Mouse (Mus musculus): ENCODE measurements around the gene Galnt6. TPM values are rescaled to one million over a fixed set of nuclear protein-coding genes. Genes with fewer than 3 reads are reported as not detected.

Galnt6 gene
- polyA plus RNA-seq, 1 experiment from 2014 or later = 1.1 TPM

DNA sequence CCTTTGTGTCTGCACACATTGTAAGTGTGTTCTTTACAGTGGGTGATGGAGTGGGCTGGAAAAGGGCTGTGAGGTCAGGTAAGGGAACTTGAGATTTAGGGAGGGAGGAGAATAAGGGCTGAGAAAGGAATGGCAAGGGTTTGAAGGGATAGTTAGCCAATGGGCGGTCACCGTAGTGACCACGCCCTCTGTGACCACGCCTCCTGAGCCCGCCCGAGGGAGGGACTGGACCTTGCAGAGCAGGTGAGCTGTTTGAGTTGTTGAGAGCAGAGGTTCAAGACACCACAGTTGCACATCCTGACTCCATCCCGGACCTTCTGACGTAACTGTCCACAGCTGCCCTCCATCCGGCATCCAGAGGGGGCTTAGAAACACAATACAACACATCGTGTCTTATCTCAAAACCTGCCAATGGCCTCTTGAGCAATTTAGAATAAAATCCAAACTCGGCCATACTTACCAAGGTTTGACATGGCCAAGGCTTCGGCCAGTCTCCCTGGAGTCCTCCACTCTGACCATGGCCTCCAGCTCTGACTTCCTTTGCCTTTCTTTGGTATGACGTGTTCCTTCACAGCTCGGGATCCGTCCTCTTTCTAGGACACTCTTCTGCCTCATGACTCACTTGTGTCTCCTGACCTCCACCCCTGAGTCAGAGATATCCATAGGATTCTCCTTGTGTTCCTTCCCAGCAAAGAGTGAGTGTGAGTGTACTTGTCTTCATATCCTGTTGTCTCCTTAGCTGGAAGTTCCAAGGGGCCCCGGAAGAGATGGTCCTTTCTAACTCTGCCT lies 35.2 kb upstream of the Galnt6 start:
- H3K36me3 ChIP-seq = no peaks in the 10 kb centered on the region; the same call in 1 of the 2 replicates
- H3K4me1 ChIP-seq = peaks cover 20% of the 10 kb centered on the region
- H3K27ac ChIP-seq = no peak overlapping the region
- no peak for ATAC-seq (ENCODE audit: low FRiP score, low read depth)
- H3K9ac ChIP-seq = no peak overlapping the region
- H3K4me2 ChIP-seq (replicated peaks) = no peak overlapping the region
- no peak overlapping the region for H3K4me3 ChIP-seq
- no peaks in the 10 kb centered on the region for H3K9me3 ChIP-seq
- peaks cover 9% of the 10 kb centered on the region for H3K27me3 ChIP-seq
- WGBS = 83% methylated on average over 16 of the region's 16 CpGs

- peak overlapping the region; percentile 67 for H3K4me3 ChIP-seq
- no peaks in the 10 kb centered on the region for H3K36me3 ChIP-seq
- no peak overlapping the region for H3K27ac ChIP-seq
- H3K4me2 ChIP-seq (replicated peaks) = peak overlapping the region; percentile 92
- peaks cover 20% of the 10 kb centered on the region for H3K4me1 ChIP-seq
- ATAC-seq (ENCODE audit: low FRiP score, low read depth) = no peak
- peaks cover 9% of the 10 kb centered on the region for H3K27me3 ChIP-seq
- H3K9me3 ChIP-seq = no peaks in the 10 kb centered on the region
- WGBS = 24% methylated on average over 8 of the region's 8 CpGs
- no peak overlapping the region for H3K9ac ChIP-seq
Measured at GRCm38 (mm10) chr15:100762649-100763048, 33.5 kb upstream of the Galnt6 start.

DNA sequence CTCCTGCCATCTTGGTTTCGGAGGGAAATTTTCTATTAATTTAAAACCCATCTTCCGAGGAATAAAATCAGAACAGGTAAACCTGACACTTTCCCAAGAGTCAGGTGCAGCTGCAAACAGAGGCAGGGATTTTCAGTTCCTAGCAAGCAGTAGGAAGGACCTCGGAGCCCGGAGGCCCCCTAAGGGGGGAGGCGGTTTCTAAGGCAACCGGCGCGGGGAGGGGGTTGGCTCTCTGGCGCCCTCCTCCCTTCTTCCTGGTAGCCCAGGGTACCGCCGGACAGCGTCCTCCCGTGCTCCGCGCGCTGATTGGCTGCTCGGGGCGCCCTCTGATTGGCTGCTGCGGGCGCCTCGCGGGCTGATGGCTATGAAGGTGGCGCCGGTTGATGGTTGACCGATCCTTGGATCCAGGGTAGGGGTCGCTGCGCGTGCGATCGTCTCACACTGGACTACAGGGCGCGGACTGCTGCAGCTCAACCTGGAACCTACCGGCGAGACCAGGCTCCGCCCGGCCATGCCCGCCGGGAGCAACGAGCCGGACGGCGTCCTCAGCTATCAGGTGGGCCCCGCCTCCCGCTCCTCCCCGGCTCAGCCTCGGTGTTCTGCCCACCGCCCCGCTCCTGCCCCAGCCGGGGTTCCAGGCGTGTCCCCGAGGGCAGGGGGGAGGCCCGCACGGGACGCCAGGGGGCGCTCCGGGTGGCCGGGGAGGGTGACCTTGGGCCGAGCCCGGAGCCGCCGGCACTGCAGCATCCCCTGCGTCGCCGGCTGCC lies 32.4 kb upstream of the Galnt6 start, which contains the start of gene Slc4a8:
Gene Slc4a8, plus strand, starts transcription at position 329 of the 767 bp plus-strand sequence.
- under 1% methylated on average over 63 of the region's 64 CpGs for WGBS
- no peaks in the 10 kb centered on the region for H3K36me3 ChIP-seq
- H3K27ac ChIP-seq = peak within 1 kb of the TSS; percentile 39; the same call in 1 of the 2 replicates

DNA sequence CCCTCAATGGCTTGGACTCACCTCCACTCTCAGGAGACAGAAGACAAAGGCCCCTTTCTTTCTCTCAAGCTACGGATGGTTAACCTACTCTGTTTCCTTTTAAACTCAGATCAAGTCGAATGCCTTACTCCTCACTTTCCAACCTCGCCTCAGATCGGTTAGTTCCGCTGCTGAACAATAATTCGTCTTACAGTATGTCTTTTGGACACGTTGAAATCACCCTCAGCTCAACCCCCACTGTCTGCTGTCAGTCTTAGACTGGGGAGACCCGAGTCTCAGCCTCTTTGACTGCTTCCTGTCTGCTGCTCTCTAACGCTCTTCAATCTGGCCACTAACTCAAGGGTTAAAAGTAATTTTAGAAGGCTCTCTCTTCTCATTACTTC lies 31.9 kb upstream of the Galnt6 start:
- peaks cover 9% of the 10 kb centered on the region for H3K27me3 ChIP-seq
- 0 out of 2 replicates have a peak overlapping the region, but pooled peaks have one; percentile 15 for H3K27ac ChIP-seq
- H3K36me3 ChIP-seq = no peaks in the 10 kb centered on the region
- peak overlapping the region; percentile 67 for H3K4me3 ChIP-seq
- ATAC-seq (ENCODE audit: low FRiP score, low read depth) = no peak
- H3K4me1 ChIP-seq = peaks cover 20% of the 10 kb centered on the region
- WGBS = 19% methylated on average over 9 of the region's 9 CpGs
- H3K4me2 ChIP-seq (replicated peaks) = peak overlapping the region; percentile 92
- H3K9ac ChIP-seq = peak overlapping the region; percentile 70; the same call in 1 of the 2 replicates
- H3K9me3 ChIP-seq = no peaks in the 10 kb centered on the region

More for the DNA sequence above, 32.4 kb upstream of the Galnt6 start, which contains the start of gene Slc4a8:
- Histone ChIP-seq H3K4me1 (peaks cover 20% of the 10 kb centered on the region), H3K4me2 (replicated peaks) (peak within 1 kb of the TSS; percentile 92), H3K9ac (peak within 1 kb of the TSS; percentile 70), H3K4me3 (peak within 1 kb of the TSS; percentile 67), H3K9me3 (no peaks in the 10 kb centered on the region), H3K27me3 (peaks cover 9% of the 10 kb centered on the region)
- peak; percentile 95 for ATAC-seq (ENCODE audit: low FRiP score, low read depth)

DNA sequence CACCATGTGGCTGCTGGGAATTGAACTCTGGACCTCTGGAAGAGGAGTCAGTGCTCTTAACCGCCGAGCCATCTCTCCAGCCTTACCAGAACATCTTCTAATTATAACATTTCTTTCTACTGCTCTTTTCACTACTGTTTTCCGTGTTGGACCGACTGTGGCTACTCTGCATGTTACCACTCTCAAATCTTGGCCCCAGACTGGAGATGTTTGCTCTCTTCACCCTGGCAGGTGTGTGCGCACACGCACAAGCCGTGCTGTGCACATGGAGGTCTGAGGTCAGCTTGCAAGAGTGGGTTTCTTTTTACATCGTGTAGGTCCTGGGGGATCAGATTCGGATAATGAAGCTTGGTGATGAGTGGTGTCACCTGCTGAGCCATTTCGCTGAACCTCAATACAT lies 30.1 kb upstream of the Galnt6 start:
- H3K4me3 ChIP-seq = no peak overlapping the region
- ATAC-seq (ENCODE audit: low FRiP score, low read depth) = no peak
- H3K27me3 ChIP-seq = peaks cover 9% of the 10 kb centered on the region
- peaks cover 25% of the 10 kb centered on the region for H3K4me1 ChIP-seq
- H3K36me3 ChIP-seq = no peaks in the 10 kb centered on the region
- WGBS = 85% methylated on average over 10 of the region's 10 CpGs
- no peak overlapping the region for H3K4me2 ChIP-seq (replicated peaks)
- H3K9ac ChIP-seq = no peak overlapping the region
- H3K27ac ChIP-seq = no peak overlapping the region
- H3K9me3 ChIP-seq = no peaks in the 10 kb centered on the region

GRCm38 (mm10) chr15:100757527-100757978 lies 28.4 kb upstream of the Galnt6 start:
- Histone ChIP-seq H3K9ac (no peak overlapping the region), H3K27ac (no peak overlapping the region), H3K27me3 (peaks cover under 1% of the 10 kb centered on the region; the same call in 1 of the 2 replicates), H3K4me2 (replicated peaks) (peak overlapping the region; percentile 30), H3K4me1 (peaks cover 20% of the 10 kb centered on the region), H3K9me3 (no peaks in the 10 kb centered on the region), H3K4me3 (no peak overlapping the region), H3K36me3 (no peaks in the 10 kb centered on the region)
- no peak for ATAC-seq (ENCODE audit: low FRiP score, low read depth)
- 3% methylated on average over 7 of the region's 7 CpGs for WGBS

DNA sequence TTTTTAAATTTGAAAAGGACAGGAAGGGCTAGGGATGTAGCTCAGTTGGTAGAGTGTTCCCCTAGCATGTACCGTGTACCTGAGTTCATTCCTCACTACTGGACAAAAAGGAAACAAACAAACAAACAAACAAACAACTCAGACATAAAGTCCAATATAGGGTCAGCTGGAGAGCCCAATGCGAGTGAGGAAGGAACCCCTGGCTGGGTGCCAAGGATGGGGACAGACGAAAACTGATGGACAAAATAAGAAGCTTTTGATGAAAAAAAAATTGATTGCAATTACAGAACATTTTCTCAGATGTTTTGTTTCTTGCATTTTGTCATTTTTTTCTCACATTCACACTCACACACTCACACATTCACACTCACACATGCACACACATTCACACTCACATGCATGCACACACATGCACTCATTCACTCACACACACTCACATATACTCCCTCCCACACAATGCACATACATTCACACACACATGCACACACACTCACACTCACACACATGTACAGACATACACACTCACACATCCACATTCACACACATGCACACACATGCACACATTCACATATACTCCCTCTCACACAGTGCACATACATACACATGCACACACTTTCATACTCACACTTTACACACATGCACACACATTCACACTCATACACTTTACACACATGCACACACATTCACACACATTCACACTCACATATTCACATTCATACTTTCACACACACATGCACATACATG lies 26.9 kb upstream of the Galnt6 start:
- Histone ChIP-seq H3K4me3 (no peak overlapping the region), H3K9ac (no peak overlapping the region), H3K4me1 (peaks cover 11% of the 10 kb centered on the region), H3K9me3 (no peaks in the 10 kb centered on the region), H3K4me2 (replicated peaks) (no peak overlapping the region), H3K27ac (no peak overlapping the region), H3K36me3 (no peaks in the 10 kb centered on the region), H3K27me3 (no peaks in the 10 kb centered on the region; the same call in 1 of the 2 replicates)
- ATAC-seq (ENCODE audit: low FRiP score, low read depth) = no peak
- 75% methylated on average over 3 of the region's 3 CpGs for WGBS

DNA sequence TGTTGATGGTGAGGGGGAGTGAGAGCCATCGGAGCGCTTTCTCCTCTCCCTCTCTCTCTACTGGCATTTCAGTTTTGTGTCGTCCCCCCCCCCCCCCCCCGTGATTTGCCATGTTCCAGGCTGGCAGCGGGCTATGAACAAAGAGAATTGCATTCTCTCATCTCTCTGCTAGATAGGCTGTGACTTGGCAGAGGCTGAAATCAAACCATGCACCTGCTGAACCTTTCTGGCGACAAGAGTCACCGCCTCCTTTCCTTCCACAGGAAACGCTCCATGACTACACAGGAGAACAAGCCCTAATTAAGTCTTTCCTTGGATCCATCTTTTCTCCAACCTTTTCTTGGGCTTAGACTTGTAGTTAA lies 26.3 kb upstream of the Galnt6 start:
- peaks cover 6% of the 10 kb centered on the region for H3K4me1 ChIP-seq
- ATAC-seq (ENCODE audit: low FRiP score, low read depth) = no peak
- H3K9me3 ChIP-seq = no peaks in the 10 kb centered on the region
- no peaks in the 10 kb centered on the region; the same call in 1 of the 2 replicates for H3K27me3 ChIP-seq
- H3K4me2 ChIP-seq (replicated peaks) = 0 out of 2 replicates have a peak overlapping the region, but pooled peaks have one; percentile 22
- no peak overlapping the region for H3K9ac ChIP-seq
- H3K4me3 ChIP-seq = no peak overlapping the region
- no peak overlapping the region for H3K27ac ChIP-seq
- 47% methylated on average over 6 of the region's 8 CpGs for WGBS
- H3K36me3 ChIP-seq = no peaks in the 10 kb centered on the region

DNA sequence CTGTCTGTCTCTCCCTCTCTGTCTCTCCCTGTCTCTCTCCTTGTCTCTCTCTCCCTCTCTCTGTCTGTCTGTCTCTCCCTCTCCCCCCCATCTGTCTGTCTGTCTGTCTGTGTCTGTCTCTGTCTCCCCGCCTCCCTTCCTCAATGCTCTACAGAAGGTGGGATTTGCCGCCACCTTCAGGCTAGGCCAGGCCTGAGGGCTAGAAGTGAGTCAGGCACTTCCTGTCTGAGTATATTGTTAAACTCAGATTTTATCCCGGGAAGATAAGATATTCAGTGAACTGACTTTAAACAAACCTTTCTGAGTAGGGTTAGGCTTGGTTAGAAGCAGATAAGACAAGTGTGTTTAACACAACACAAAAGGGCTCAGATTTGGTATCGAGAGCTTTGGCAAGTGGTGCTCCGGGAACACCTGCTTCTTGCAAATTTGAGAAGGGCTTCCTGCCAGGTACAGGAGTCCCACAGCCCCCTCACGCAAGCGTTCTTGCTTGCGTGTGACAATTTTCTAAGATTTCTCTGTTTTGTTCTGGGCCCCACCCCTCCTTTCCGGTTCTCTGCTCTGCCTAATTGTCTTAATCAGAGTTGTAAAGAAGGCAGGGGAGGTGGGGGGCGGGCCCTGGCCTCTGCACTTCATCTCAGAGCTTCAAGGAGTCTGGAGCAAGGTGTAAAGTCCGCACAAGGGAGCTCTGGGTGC lies 25.8 kb upstream of the Galnt6 start:
- H3K4me1 ChIP-seq = peaks cover 5% of the 10 kb centered on the region
- H3K27ac ChIP-seq = no peak overlapping the region
- H3K27me3 ChIP-seq = no peaks in the 10 kb centered on the region; the same call in 1 of the 2 replicates
- WGBS = 9% methylated on average over 11 of the region's 11 CpGs
- H3K36me3 ChIP-seq = no peaks in the 10 kb centered on the region
- H3K9me3 ChIP-seq = no peaks in the 10 kb centered on the region
- no peak overlapping the region for H3K9ac ChIP-seq
- H3K4me2 ChIP-seq (replicated peaks) = 0 out of 2 replicates have a peak overlapping the region, but pooled peaks have one; percentile 22
- no peak for ATAC-seq (ENCODE audit: low FRiP score, low read depth)
- no peak overlapping the region for H3K4me3 ChIP-seq

- H3K4me2 ChIP-seq (replicated peaks) = no peak overlapping the region
- peaks cover 5% of the 10 kb centered on the region for H3K4me1 ChIP-seq
- no peaks in the 10 kb centered on the region for H3K36me3 ChIP-seq
- H3K9me3 ChIP-seq = no peaks in the 10 kb centered on the region
- 42% methylated on average over 7 of the region's 7 CpGs for WGBS
- peaks cover 3% of the 10 kb centered on the region; the same call in 1 of the 2 replicates for H3K27me3 ChIP-seq
- H3K4me3 ChIP-seq = no peak overlapping the region
- H3K9ac ChIP-seq = no peak overlapping the region
- no peak for ATAC-seq (ENCODE audit: low FRiP score, low read depth)
- H3K27ac ChIP-seq = no peak overlapping the region
Measured at GRCm38 (mm10) chr15:100754041-100754440, 24.9 kb upstream of the Galnt6 start.

- H3K27me3 ChIP-seq = peaks cover 3% of the 10 kb centered on the region; the same call in 1 of the 2 replicates
- no peaks in the 10 kb centered on the region for H3K9me3 ChIP-seq
- no peaks in the 10 kb centered on the region for H3K36me3 ChIP-seq
- H3K4me3 ChIP-seq = no peak overlapping the region
- H3K9ac ChIP-seq = no peak overlapping the region
- WGBS = 61% methylated on average over 5 of the region's 5 CpGs
- H3K4me1 ChIP-seq = peaks cover 5% of the 10 kb centered on the region
- ATAC-seq (ENCODE audit: low FRiP score, low read depth) = no peak
- no peak overlapping the region for H3K27ac ChIP-seq
- no peak overlapping the region for H3K4me2 ChIP-seq (replicated peaks)
Measured at GRCm38 (mm10) chr15:100753045-100753444, 23.9 kb upstream of the Galnt6 start.

Data from limb, embryonic 13.5 days (tissue).